ENCODE assay signal across 19 mouse cellular contexts in genomic region chr5:120196879-120197278, GRCm38 (mm10).
DNase-seq lines count a peak whose midpoint lies in the region; ATAC-seq and TF ChIP-seq lines count a peak whose summit lies in the region.
"Had no signal": no experiment of that assay in that cellular context is flagged by ENCODE, and none has a peak within 500 bp of the region (broad histone marks: within the 10 kb centered on the region; RNA-seq: fewer than 3 reads in every experiment).

No protein-coding gene starts in this region.

- 88% methylated on average over 9 of the region's 9 CpGs for WGBS in forebrain, embryonic 10.5 days
- WGBS in forebrain, embryonic 13.5 days, result 82% methylated on average over 9 of the region's 9 CpGs
- WGBS in midbrain, embryonic 10.5 days, result 89% methylated on average over 9 of the region's 9 CpGs
- 92% methylated on average over 9 of the region's 9 CpGs for WGBS in midbrain, embryonic 11.5 days
- 82% methylated on average over 9 of the region's 9 CpGs for WGBS in midbrain, embryonic 13.5 days
- WGBS in lung, adult 2 months, result 77% methylated on average over 9 of the region's 9 CpGs

- no peaks in the 10 kb centered on the region for H3K27me3 ChIP-seq in forebrain, embryonic 10.5 days (ENCODE audit: poor library complexity, severe bottlenecking)
- no peaks in the 10 kb centered on the region for H3K27me3 ChIP-seq in forebrain, embryonic 13.5 days
- no peaks in the 10 kb centered on the region; the same call in 1 of the 2 replicates for H3K27me3 ChIP-seq in midbrain, embryonic 10.5 days (ENCODE audit: low read depth, poor library complexity, severe bottlenecking)
- H3K27me3 ChIP-seq in midbrain, embryonic 11.5 days (ENCODE audit: control insufficient read depth, insufficient read depth, low read length), result no peaks in the 10 kb centered on the region
- no peaks in the 10 kb centered on the region for H3K27me3 ChIP-seq in midbrain, embryonic 13.5 days
- H3K27me3 ChIP-seq: liver, embryonic 12.5 days; lung, embryonic 15.5 days had no signal

- peaks cover 5% of the 10 kb centered on the region; the same call in 1 of the 2 replicates for H3K9me3 ChIP-seq in forebrain, embryonic 10.5 days
- no peaks in the 10 kb centered on the region for H3K9me3 ChIP-seq in forebrain, embryonic 13.5 days (replicated peaks)
- H3K9me3 ChIP-seq in midbrain, embryonic 10.5 days (replicated peaks), result no peaks in the 10 kb centered on the region
- H3K9me3 ChIP-seq in midbrain, embryonic 11.5 days (ENCODE audit: control insufficient read depth, low read length), result no peaks in the 10 kb centered on the region
- H3K9me3 ChIP-seq in midbrain, embryonic 13.5 days, result no peaks in the 10 kb centered on the region
- H3K9me3 ChIP-seq: liver, embryonic 12.5 days; lung, embryonic 15.5 days had no signal

- peak overlapping the region; percentile 36 for H3K27ac ChIP-seq in forebrain, embryonic 10.5 days
- H3K27ac ChIP-seq in forebrain, embryonic 13.5 days, result no peak overlapping the region
- 0 out of 2 replicates have a peak overlapping the region, but pooled peaks have one; percentile 34 for H3K27ac ChIP-seq in midbrain, embryonic 10.5 days (replicated peaks)
- no peak overlapping the region for H3K27ac ChIP-seq in midbrain, embryonic 11.5 days (ENCODE audit: low read depth, low read length)
- H3K27ac ChIP-seq in midbrain, embryonic 13.5 days, result peak overlapping the region; percentile 32; the same call in 1 of the 2 replicates
- H3K27ac ChIP-seq: left cerebral cortex, adult 2 months; liver, embryonic 12.5 days; lung, embryonic 15.5 days; macrophage had no signal

- H3K36me3 ChIP-seq in forebrain, embryonic 10.5 days (replicated peaks), result peaks cover 45% of the 10 kb centered on the region
- peaks cover 25% of the 10 kb centered on the region for H3K36me3 ChIP-seq in forebrain, embryonic 13.5 days (ENCODE audit: poor library complexity, severe bottlenecking)
- peaks cover 27% of the 10 kb centered on the region for H3K36me3 ChIP-seq in midbrain, embryonic 10.5 days
- H3K36me3 ChIP-seq in midbrain, embryonic 11.5 days (ENCODE audit: control insufficient read depth, insufficient read depth, low read length), result peaks cover 3% of the 10 kb centered on the region; the same call in 1 of the 2 replicates
- H3K36me3 ChIP-seq in midbrain, embryonic 13.5 days, result peaks cover 24% of the 10 kb centered on the region

- DNase-seq in forebrain, embryonic 10.5 days (ENCODE audit: extremely low spot score, low spot score), result no peak
- DNase-seq in midbrain, embryonic 10.5 days (ENCODE audit: low spot score), result no peak
- no peak for DNase-seq in midbrain, embryonic 11.5 days (ENCODE audit: low spot score, missing footprints)
- DNase-seq in adrenal gland, postnatal 25 days, result peak; percentile 47
- DNase-seq in lung, adult 2 months, result no peak
- DNase-seq in retina, embryonic 14.5 days (ENCODE audit: low spot score), result no peak
- DNase-seq: cerebellum, postnatal 36 days; heart, adult 18-20 months; kidney, adult 18-20 months; kidney, postnatal 10 days; spleen, adult 18-20 months had no signal

- ATAC-seq in forebrain, embryonic 13.5 days, result no peak
- no peak for ATAC-seq in midbrain, embryonic 11.5 days (ENCODE audit: low FRiP score)
- ATAC-seq in midbrain, embryonic 13.5 days, result no peak
- ATAC-seq: forebrain, embryonic 16.5 days; liver, embryonic 12.5 days had no signal

- no peak overlapping the region for H3K4me2 ChIP-seq in forebrain, embryonic 13.5 days
- no peak overlapping the region for H3K4me2 ChIP-seq in midbrain, embryonic 11.5 days
- no peak overlapping the region for H3K4me2 ChIP-seq in midbrain, embryonic 13.5 days (replicated peaks)
- H3K4me2 ChIP-seq: liver, embryonic 12.5 days; lung, embryonic 15.5 days had no signal

- TF ChIP-seq CTCF in lung, adult 2 months (IDR thresholded peaks at IDR 0.05; ENCODE audit: insufficient read depth, low read length), result no peak

- no peak overlapping the region for H3K4me3 ChIP-seq in forebrain, embryonic 10.5 days
- H3K4me3 ChIP-seq in forebrain, embryonic 13.5 days, result no peak overlapping the region
- no peak overlapping the region for H3K4me3 ChIP-seq in midbrain, embryonic 10.5 days
- H3K4me3 ChIP-seq in midbrain, embryonic 11.5 days (ENCODE audit: low read depth, low read length), result no peak overlapping the region
- no peak overlapping the region for H3K4me3 ChIP-seq in midbrain, embryonic 13.5 days (replicated peaks)
- H3K4me3 ChIP-seq in lung, adult 2 months (replicated peaks; ENCODE audit: extremely low read depth, low read depth, low read length), result no peak overlapping the region
- H3K4me3 ChIP-seq: erythroblast, embryonic 14.5 days; left cerebral cortex, adult 2 months; liver, embryonic 12.5 days; lung, embryonic 15.5 days had no signal

- peaks cover 27% of the 10 kb centered on the region for H3K4me1 ChIP-seq in forebrain, embryonic 10.5 days
- peaks cover 54% of the 10 kb centered on the region for H3K4me1 ChIP-seq in forebrain, embryonic 13.5 days
- peaks cover 18% of the 10 kb centered on the region for H3K4me1 ChIP-seq in midbrain, embryonic 10.5 days
- 0 out of 2 replicates have a peak, but pooled peaks cover 2% of the 10 kb centered on the region for H3K4me1 ChIP-seq in midbrain, embryonic 11.5 days (ENCODE audit: control insufficient read depth, insufficient read depth, low read length)
- peaks cover 65% of the 10 kb centered on the region for H3K4me1 ChIP-seq in midbrain, embryonic 13.5 days (replicated peaks)
- H3K4me1 ChIP-seq in lung, adult 2 months (ENCODE audit: control insufficient read depth, insufficient read depth, low read length), result peaks cover 7% of the 10 kb centered on the region

- TF ChIP-seq POLR2A in lung, adult 2 months (IDR thresholded peaks at IDR 0.05; ENCODE audit: borderline replicate concordance, extremely low read depth, low read depth, low read length), result no peak

- no peak overlapping the region for H3K9ac ChIP-seq in forebrain, embryonic 13.5 days
- H3K9ac ChIP-seq in midbrain, embryonic 11.5 days (ENCODE audit: low read length), result no peak overlapping the region
- peak overlapping the region; percentile 25; the same call in 1 of the 2 replicates for H3K9ac ChIP-seq in midbrain, embryonic 13.5 days (replicated peaks)
- H3K9ac ChIP-seq: liver, embryonic 12.5 days; lung, embryonic 15.5 days had no signal

Comparison
In these comparisons a context has a peak if more than half of its experiments do, and no peak if none do; other contexts are left out.
1. H3K27ac ChIP-seq: peak in forebrain, embryonic 10.5 days (single experiment), midbrain, embryonic 10.5 days (single experiment) and midbrain, embryonic 13.5 days (single experiment); none in forebrain, embryonic 13.5 days (single experiment) and midbrain, embryonic 11.5 days (single experiment).